Mouse (Mus musculus): ENCODE measurements around the gene Tyk2. TPM values are rescaled to one million over a fixed set of nuclear protein-coding genes. Genes with fewer than 3 reads are reported as not detected.

Gene Tyk2
- total RNA-seq (2021) = 10 to 100 TPM in 1 of 2 experiments, 1 to 10 TPM in 1; 8.0 to 10.3 TPM
- long read RNA-seq, experiment 1, full-length matches to known transcripts = 4 of 12 reads
- long read RNA-seq, experiment 1, partial matches to known transcripts = 6 of 12 reads
- long read RNA-seq, experiment 1, other reads (novel, unspliced or antisense) = 2 of 12 reads
- long read RNA-seq, experiment 2, full-length matches to known transcripts = 1 of 6 reads
- long read RNA-seq, experiment 2, partial matches to known transcripts = 1 of 6 reads
- long read RNA-seq, experiment 2, other reads (novel, unspliced or antisense) = 4 of 6 reads

DNA sequence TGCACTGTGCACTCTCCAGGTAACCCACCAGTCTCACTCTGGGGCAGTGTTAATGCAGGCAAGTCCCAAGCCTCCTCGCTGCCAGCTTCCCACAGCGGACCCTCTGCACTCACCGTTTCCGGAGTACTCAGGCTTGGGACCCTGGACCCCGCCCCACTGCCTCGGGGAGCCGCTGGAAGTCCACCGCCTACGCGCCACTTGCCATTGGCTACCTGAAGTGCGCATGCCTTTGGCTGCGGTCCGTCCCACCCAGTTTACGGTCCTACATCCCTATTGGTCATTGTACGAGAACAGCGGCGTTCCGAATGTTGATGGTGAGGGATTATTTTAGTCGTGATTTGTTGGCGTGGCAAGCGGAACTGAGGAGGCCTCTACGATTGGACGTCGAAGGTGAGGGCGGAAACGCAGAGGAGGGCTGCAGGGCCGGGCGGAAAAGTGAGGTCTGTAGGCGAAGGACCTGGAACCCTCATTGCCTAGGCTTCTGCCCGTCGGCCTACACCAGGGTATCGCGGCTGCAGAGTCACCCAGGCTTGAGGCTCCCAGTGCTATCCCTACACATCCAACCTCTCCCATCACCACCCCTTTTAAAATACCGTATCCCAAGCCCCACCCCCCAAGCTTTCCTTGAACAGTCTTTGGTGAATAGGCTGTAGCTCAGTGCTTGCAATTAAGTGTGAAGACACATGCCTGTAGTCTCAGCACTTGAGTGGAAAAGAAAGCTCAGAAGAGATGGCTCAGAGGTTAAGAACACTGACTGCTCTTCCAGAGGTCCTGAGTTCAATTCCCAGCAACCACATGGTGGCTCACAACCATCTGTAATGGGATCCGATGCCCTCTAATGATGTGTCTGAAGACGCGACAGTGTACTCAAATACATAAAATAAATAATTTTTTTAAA, at the start of gene Tyk2:
Gene Tyk2, minus strand, starts transcription at position 185 of the 898 bp plus-strand sequence.
- DNase-seq = peak; percentile 92 to 98

DNA sequence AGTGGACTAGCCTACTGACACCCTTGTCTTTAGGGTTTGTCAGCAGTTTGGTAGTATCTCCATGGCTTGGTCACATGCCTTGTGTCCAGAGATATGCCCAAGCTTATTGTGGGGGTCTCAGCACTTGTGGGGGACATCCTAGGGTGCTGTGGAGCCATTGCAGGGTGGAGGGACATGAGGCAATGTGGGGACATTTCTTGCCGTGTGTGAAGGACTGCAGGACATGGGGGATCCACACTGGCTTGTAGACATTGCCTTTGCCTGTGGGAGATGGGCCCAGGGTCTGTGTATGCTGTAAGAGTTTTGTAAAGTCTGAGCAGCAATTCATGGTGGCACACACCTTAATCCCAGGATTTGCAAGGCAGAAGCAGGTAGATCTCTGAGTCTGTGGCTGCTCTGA, 49.8 kb upstream of the Tyk2 start:
- no peak for DNase-seq

DNA sequence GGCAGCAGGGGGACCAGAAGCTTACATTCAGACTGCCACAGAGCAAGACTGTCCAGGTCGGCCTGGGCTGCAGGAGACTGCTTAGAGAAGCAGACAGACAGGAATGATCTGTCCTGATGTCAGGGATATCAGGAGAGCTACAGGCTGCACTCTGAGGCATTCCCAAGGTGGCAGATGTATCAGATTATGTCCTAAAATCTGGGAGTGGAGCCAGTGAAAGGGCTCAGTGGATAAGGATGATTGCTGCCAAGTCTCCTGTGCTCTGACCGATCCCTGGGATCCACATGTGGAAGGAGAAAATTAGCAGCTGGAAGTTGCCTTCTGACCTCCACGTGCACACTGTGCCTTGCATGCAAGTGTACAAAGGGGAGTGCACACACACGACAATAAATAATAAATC, 49.4 kb upstream of the Tyk2 start:
- DNase-seq = no peak

DNA sequence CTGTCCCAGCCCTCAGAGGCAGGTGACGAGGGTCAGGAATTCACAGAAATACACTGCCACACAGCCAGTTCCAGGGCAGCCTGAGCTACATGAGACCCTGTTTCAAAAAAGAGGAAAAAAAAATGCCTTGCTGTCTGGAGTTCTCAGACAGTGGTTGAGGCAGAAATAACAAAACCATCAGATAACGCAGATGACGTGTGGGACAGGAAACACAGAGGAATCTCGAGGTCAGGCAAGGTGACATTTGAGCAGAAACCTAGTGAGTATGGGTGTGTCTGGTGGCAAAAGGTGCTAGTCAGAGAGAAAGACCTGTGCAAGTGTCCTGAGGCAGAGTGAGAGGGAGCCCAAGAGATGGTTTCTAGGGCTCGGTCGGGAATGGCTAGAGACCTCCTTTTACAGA, 41.3 kb upstream of the Tyk2 start:
- no peak for DNase-seq

GRCm38 (mm10) chr9:21169157-21169556, 38.1 kb upstream of the Tyk2 start:
- no peak for DNase-seq

- DNase-seq = peak; percentile 86 to 89
These were observed 37.4 kb upstream of the Tyk2 start for GRCm38 (mm10) chr9:21168161-21169123.

DNA sequence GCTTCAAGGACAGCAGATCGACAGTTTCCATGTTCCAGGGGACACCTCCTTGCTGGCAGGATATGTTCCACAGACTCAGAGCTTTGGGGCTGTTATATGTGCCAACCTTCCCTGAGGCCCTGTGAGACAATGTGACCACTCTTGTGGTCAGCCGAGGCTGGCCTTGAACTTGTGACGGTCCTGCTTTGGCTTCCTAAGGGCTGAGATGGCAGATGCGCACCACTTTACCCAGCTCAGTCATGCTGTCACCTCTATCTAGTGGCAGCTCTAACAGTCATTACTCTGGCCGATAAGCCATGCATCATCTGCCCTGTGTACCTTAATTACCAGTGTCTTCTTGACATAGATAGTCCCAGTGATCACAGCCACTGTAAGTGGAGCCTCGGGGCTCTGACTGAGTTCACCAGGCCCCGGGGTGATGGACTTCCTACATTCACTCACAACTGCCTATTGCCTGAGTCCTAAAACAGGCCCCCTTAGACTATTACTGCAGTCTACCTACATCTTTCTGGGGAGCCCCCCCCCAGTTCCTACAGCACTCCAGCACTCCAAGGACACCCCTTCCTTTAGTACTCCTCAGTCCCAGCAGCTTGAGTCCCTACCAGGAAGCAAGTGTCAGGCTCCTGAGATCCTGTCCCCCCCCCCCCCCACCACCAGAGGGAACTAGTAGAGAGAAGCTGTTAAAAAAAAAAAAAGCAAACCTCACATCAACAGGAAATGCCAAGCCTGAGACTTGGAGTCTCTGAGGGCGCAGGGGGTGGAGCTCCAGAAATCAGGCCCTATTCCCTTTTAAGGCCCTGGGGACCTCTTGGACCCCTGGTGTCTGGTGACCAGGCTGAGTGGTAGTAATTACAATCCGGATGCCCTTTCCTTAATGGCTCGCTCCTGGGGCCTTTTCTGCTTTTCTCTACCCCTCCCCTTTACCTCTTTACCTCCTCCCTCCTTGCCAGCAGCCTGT, 36.4 kb upstream of the Tyk2 start:
- DNase-seq = peak in 1 of 2 experiments; percentile 56

- no peak for DNase-seq
These were observed 35.5 kb upstream of the Tyk2 start for GRCm38 (mm10) chr9:21166516-21166915.

GRCm38 (mm10) chr9:21165952-21166451, 35.0 kb upstream of the Tyk2 start:
- peak; percentile 37 to 65 for DNase-seq

DNA sequence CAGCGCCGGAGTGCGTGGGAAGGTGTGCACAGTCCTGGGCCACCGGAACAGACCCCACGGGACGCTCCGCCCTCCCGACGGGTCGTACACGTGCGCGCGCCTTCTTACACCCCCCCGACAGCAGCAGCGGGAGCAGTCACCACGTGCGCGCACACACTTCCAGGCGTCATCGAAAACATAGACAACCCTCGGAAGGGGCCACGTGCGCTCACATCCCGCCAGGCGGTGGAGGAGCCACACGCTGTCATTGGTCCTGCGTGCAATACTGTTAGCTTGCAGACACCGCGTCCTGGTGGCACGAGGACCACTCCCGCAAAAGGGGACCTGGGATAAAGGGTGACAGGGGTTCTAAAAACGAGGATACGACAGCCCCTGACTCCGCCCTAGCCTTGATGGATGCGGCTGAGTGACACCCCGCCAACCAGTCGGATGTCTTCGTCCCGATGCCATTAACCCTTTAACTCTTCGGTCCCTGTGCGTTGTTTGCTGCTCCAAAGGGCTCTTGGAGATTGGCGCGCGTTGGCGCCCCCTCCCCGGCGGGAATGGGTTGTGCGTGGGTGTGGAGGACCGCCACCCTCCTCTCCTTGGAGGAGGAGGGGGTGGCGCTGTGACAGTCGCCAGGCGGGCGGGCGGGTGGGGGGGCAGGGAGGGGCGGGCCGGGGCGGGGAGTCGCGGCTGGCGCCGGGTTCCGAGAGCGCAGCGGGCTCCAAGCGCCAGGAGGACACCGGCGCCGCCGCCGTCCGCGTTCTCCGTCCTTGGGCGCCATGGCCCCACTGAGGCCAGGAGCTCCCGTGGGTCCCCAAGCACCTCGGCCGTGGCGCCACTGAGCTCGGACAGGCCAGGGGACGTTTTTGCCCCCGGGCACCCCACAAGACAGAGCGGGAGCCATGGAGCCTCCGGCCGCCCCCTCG, 34.3 kb upstream of the Tyk2 start, which contains the start of gene Pde4a:
Gene Pde4a, plus strand, starts transcription at position 674 of the 911 bp plus-strand sequence.
- DNase-seq = peak; percentile 52 to 54

- no peak for DNase-seq
These were observed 33.0 kb upstream of the Tyk2 start for GRCm38 (mm10) chr9:21164072-21164471.

GRCm38 (mm10) chr9:21163086-21164050, 32.3 kb upstream of the Tyk2 start:
- no peak for DNase-seq

GRCm38 (mm10) chr9:21161209-21161909, 30.3 kb upstream of the Tyk2 start:
- peak; percentile 87 to 93 for DNase-seq

DNA sequence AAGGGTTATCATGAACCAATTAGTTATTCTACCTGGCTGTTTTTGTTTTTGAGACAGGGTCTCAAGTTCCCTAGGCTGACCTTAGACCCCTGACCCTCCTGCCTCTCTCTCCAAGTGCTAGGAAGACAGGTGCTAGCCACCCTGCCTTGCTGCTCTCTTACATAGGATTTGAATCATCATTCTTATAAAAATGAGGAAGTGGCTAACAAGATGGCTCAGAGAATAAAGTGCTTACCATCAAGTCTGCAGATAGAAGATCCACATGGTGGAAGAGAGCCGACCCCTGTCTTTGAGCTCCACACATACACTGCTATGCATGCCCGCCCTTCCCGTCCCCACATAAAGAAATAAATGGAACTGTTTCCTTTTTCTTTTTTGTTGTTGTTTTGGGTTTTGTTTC, 23.7 kb upstream of the Tyk2 start:
- no peak for DNase-seq

DNA sequence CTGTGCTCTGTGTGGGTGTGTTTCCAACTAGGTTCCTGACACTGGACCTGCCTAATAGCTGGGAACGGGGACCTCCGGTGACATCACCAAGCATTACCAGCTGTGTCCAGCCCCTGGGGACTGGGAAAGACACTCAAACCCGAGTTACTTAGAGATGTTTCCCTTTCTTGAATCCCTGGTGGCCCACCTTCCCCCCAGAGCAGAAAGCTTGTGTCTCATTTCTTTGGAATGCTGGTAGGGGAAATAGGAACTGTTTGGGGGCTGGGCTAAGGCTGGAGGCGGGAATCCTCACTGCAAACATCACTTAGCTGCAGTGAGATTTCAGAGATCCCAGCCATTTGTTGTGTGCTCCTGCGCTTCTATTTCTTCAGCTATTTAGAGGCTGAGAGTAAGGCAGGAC, 22.8 kb upstream of the Tyk2 start:
- peak in 1 of 2 experiments; percentile 38 for DNase-seq

DNA sequence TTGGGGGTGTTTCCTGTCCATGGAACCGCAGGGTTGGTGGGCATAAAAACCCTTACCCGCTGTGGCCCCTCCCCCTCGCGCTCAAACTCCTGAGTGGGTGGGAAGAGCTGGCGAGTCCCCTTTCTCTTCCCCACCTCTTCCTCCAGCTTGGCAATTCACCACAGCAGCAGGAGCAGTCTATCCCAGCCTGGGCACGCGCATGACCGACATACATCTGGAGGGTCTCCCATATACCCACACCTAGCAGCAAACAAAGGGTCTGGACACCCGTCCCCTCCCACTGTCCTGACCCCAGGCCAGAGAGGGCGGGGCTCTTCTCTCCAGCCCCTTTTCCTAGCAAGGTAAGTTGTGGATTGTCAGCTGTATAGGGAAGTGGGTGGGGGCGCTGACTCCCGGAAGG, 22.3 kb upstream of the Tyk2 start:
- no peak for DNase-seq

- peak in 1 of 2 experiments; percentile 69 for DNase-seq
These were observed 21.7 kb upstream of the Tyk2 start for GRCm38 (mm10) chr9:21152715-21153114.

Data from heart, adult 18-20 months (tissue).